Mouse (Mus musculus) lung, embryonic 15.5 days (tissue): ENCODE data around the gene Poglut1. TPM values are rescaled to one million over a fixed set of nuclear protein-coding genes. Genes with fewer than 3 reads are reported as not detected.
A peak's percentile ranks its signal among the peaks of the same experiment; 100 is the strongest.

Source experiments
- ATAC-seq: fragments of 200-750 bp; cut with Nextera tagmentation; 2 replicates; pipeline ENCODE4 v1.8.0; 2017; ENCODE audit warnings: moderate number of reproducible peaks, borderline replicate concordance; ENCODE audit not compliant: low FRiP score, low TSS enrichment; ENCODE audit errors: extremely low read depth
- H3K27ac ChIP-seq: fragments of 300-500 bp; sonication (generic); 2 replicates; pipeline ENCODE4 v1.5.1; 2015; ENCODE audit warnings: moderate library complexity, mild to moderate bottlenecking, inconsistent platforms
- H3K27me3 ChIP-seq: fragments of 300-500 bp; sonication (generic); 2 replicates; pipeline ENCODE4 v1.6.1; 2015; ENCODE audit warnings: inconsistent platforms
- H3K36me3 ChIP-seq: fragments of 300-500 bp; sonication (generic); 2 replicates; pipeline ENCODE4 v1.6.1; 2015; ENCODE audit warnings: inconsistent platforms
- H3K4me1 ChIP-seq: fragments of 300-500 bp; sonication (generic); 2 replicates; pipeline ENCODE4 v1.6.1; 2015; ENCODE audit warnings: inconsistent platforms
- H3K4me2 ChIP-seq: fragments of 300-500 bp; sonication (generic); 2 replicates; pipeline ENCODE4 v1.6.1; 2015; ENCODE audit warnings: inconsistent platforms, mild to moderate bottlenecking, moderate library complexity
- H3K4me3 ChIP-seq: fragments of 300-500 bp; sonication (generic); 2 replicates; pipeline ENCODE4 v1.5.1; 2015; ENCODE audit warnings: mild to moderate bottlenecking, inconsistent platforms
- H3K9ac ChIP-seq: fragments of 300-500 bp; sonication (generic); 2 replicates; pipeline ENCODE4 v1.6.1; 2015; ENCODE audit warnings: inconsistent platforms
- H3K9me3 ChIP-seq: fragments of 300-500 bp; sonication (generic); 2 replicates; pipeline ENCODE4 v1.6.1; 2016; ENCODE audit warnings: inconsistent platforms
- WGBS: fragments of 180-500 bp; shearing (Covaris S2); methylation state at CpG from one replicate; pipeline ENCODE4 v1.1.7; 2015; 5-methylcytosine and 5-hydroxymethylcytosine counted together
- polyA plus RNA-seq: library from polyadenylated mRNA; unstranded; fragments of >200 nt; fragmentation: Nextera tagmentation; extraction: Ambion mirVana; gene quantifications from 2 replicates; pipeline ENCODE4 v1.2.1, GENCODE M21; 2015

Poglut1 gene
- polyA plus RNA-seq: 53.6 and 56.5 TPM in 2 replicates

- peaks cover 22% of the 10 kb centered on the region for H3K36me3 ChIP-seq
- H3K27ac ChIP-seq: no peak within 1 kb of the TSS
- peaks cover 13% of the 10 kb centered on the region; the same call in 1 of the 2 replicates for H3K27me3 ChIP-seq
- peak within 1 kb of the TSS; percentile 76 for H3K9ac ChIP-seq
- H3K4me3 ChIP-seq: peak within 1 kb of the TSS; percentile 77
- peak; percentile 92 for ATAC-seq
- peak within 1 kb of the TSS; percentile 85 for H3K4me2 ChIP-seq
- H3K4me1 ChIP-seq: peaks cover 11% of the 10 kb centered on the region
- H3K9me3 ChIP-seq: no peaks in the 10 kb centered on the region
- 2% methylated on average over 54 of the region's 54 CpGs for WGBS
These were observed at the start of gene Poglut1 for GRCm38 (mm10) chr16:38549479-38550396. TSS of gene Poglut1 (minus strand) at chr16:38550258.

GRCm38 (mm10) chr16:38598986-38599680, 49.1 kb upstream of the Poglut1 start:
- Histone ChIP-seq H3K4me1 (no peaks in the 10 kb centered on the region), H3K9ac (no peak overlapping the region), H3K9me3 (no peaks in the 10 kb centered on the region), H3K27ac (no peak overlapping the region), H3K27me3 (no peaks in the 10 kb centered on the region), H3K36me3 (peaks cover 32% of the 10 kb centered on the region), H3K4me3 (no peak overlapping the region), H3K4me2 (no peak overlapping the region)
- WGBS: 64% methylated on average over 11 of the region's 11 CpGs
- ATAC-seq: no peak

- Histone ChIP-seq H3K36me3 (peaks cover 23% of the 10 kb centered on the region), H3K27me3 (no peaks in the 10 kb centered on the region), H3K4me2 (no peak overlapping the region), H3K27ac (no peak overlapping the region), H3K9ac (no peak overlapping the region), H3K4me3 (no peak overlapping the region), H3K9me3 (no peaks in the 10 kb centered on the region), H3K4me1 (no peaks in the 10 kb centered on the region)
- no peak for ATAC-seq
- WGBS: 96% methylated on average over 2 of the region's 2 CpGs
These were observed 46.6 kb upstream of the Poglut1 start for GRCm38 (mm10) chr16:38596651-38597050.

GRCm38 (mm10) chr16:38596099-38596498, 46.0 kb upstream of the Poglut1 start:
- WGBS: 79% methylated on average over 2 of the region's 2 CpGs
- Histone ChIP-seq H3K4me3 (no peak overlapping the region), H3K36me3 (peaks cover 25% of the 10 kb centered on the region)

GRCm38 (mm10) chr16:38594435-38594834, 44.4 kb upstream of the Poglut1 start:
- no peak overlapping the region for H3K4me3 ChIP-seq
- no peaks in the 10 kb centered on the region for H3K9me3 ChIP-seq
- no peak overlapping the region for H3K9ac ChIP-seq
- no peak overlapping the region for H3K4me2 ChIP-seq
- H3K27me3 ChIP-seq: no peaks in the 10 kb centered on the region
- no peak overlapping the region for H3K27ac ChIP-seq
- WGBS: 73% methylated on average over 1 of the region's 1 CpGs
- no peak for ATAC-seq
- no peaks in the 10 kb centered on the region for H3K4me1 ChIP-seq
- peaks cover 28% of the 10 kb centered on the region for H3K36me3 ChIP-seq

More at GRCm38 (mm10) chr16:38596099-38596498, 46.0 kb upstream of the Poglut1 start:
- ATAC-seq: no peak
- no peaks in the 10 kb centered on the region for H3K4me1 ChIP-seq
- H3K27ac ChIP-seq: no peak overlapping the region
- no peaks in the 10 kb centered on the region for H3K9me3 ChIP-seq
- H3K4me2 ChIP-seq: no peak overlapping the region
- H3K27me3 ChIP-seq: no peaks in the 10 kb centered on the region
- no peak overlapping the region for H3K9ac ChIP-seq

- 92% methylated on average over 4 of the region's 4 CpGs for WGBS
- Histone ChIP-seq H3K4me1 (no peaks in the 10 kb centered on the region), H3K27ac (no peak overlapping the region), H3K36me3 (peaks cover 41% of the 10 kb centered on the region), H3K27me3 (no peaks in the 10 kb centered on the region), H3K9ac (no peak overlapping the region), H3K4me3 (no peak overlapping the region), H3K4me2 (no peak overlapping the region), H3K9me3 (no peaks in the 10 kb centered on the region)
- ATAC-seq: no peak
These were observed 42.9 kb upstream of the Poglut1 start for GRCm38 (mm10) chr16:38592946-38593345.

- Histone ChIP-seq H3K36me3 (peaks cover 49% of the 10 kb centered on the region), H3K4me2 (no peak overlapping the region), H3K27me3 (no peaks in the 10 kb centered on the region), H3K9ac (no peak overlapping the region), H3K27ac (no peak overlapping the region), H3K4me3 (no peak overlapping the region), H3K4me1 (no peaks in the 10 kb centered on the region), H3K9me3 (no peaks in the 10 kb centered on the region)
- 81% methylated on average over 12 of the region's 12 CpGs for WGBS
- ATAC-seq: no peak
These were observed 42.1 kb upstream of the Poglut1 start for GRCm38 (mm10) chr16:38592026-38592678.

GRCm38 (mm10) chr16:38591506-38591905, 41.4 kb upstream of the Poglut1 start:
- Histone ChIP-seq H3K36me3 (peaks cover 55% of the 10 kb centered on the region), H3K27ac (no peak overlapping the region), H3K9me3 (no peaks in the 10 kb centered on the region), H3K4me2 (no peak overlapping the region), H3K27me3 (no peaks in the 10 kb centered on the region), H3K4me1 (no peaks in the 10 kb centered on the region), H3K9ac (no peak overlapping the region), H3K4me3 (no peak overlapping the region)
- no peak for ATAC-seq
- 61% methylated on average over 3 of the region's 3 CpGs for WGBS

- H3K9ac ChIP-seq: no peak overlapping the region
- H3K9me3 ChIP-seq: no peaks in the 10 kb centered on the region
- no peaks in the 10 kb centered on the region for H3K27me3 ChIP-seq
- H3K4me2 ChIP-seq: no peak overlapping the region
- H3K27ac ChIP-seq: no peak overlapping the region
- H3K36me3 ChIP-seq: peaks cover 84% of the 10 kb centered on the region
- WGBS: 91% methylated on average over 4 of the region's 4 CpGs
- no peak overlapping the region for H3K4me3 ChIP-seq
- no peak for ATAC-seq
- H3K4me1 ChIP-seq: no peaks in the 10 kb centered on the region
These were observed 37.5 kb upstream of the Poglut1 start for GRCm38 (mm10) chr16:38587572-38587971.

GRCm38 (mm10) chr16:38587163-38587562, 37.1 kb upstream of the Poglut1 start:
- Histone ChIP-seq H3K4me1 (no peaks in the 10 kb centered on the region), H3K27me3 (no peaks in the 10 kb centered on the region), H3K9ac (no peak overlapping the region), H3K4me2 (no peak overlapping the region), H3K9me3 (no peaks in the 10 kb centered on the region), H3K27ac (no peak overlapping the region), H3K36me3 (peaks cover 83% of the 10 kb centered on the region), H3K4me3 (no peak overlapping the region)
- no peak for ATAC-seq
- 85% methylated on average over 5 of the region's 5 CpGs for WGBS

GRCm38 (mm10) chr16:38585186-38585585, 35.1 kb upstream of the Poglut1 start:
- ATAC-seq: no peak
- no peak overlapping the region for H3K4me2 ChIP-seq
- no peaks in the 10 kb centered on the region for H3K27me3 ChIP-seq
- H3K4me3 ChIP-seq: no peak overlapping the region
- 88% methylated on average over 5 of the region's 5 CpGs for WGBS
- H3K27ac ChIP-seq: no peak overlapping the region
- peaks cover 81% of the 10 kb centered on the region for H3K36me3 ChIP-seq
- no peak overlapping the region for H3K9ac ChIP-seq
- no peaks in the 10 kb centered on the region for H3K9me3 ChIP-seq
- no peaks in the 10 kb centered on the region for H3K4me1 ChIP-seq
